Mouse (Mus musculus) megakaryocyte-erythroid progenitor cell, adult 5 weeks (primary cell): ENCODE measurements around the gene Gm4567. TPM values are rescaled to one million over a fixed set of nuclear protein-coding genes. Genes with fewer than 3 reads are reported as not detected.

ENCODE experiments used
- polyA plus RNA-seq: library from polyadenylated mRNA; stranded (reverse); fragments of >175 nt; gene quantifications from 2 replicates; pipeline ENCODE4 v1.2.3, GENCODE M21; 2012

Gm4567 gene
- polyA plus RNA-seq: not detected in 2 replicates

DNA sequence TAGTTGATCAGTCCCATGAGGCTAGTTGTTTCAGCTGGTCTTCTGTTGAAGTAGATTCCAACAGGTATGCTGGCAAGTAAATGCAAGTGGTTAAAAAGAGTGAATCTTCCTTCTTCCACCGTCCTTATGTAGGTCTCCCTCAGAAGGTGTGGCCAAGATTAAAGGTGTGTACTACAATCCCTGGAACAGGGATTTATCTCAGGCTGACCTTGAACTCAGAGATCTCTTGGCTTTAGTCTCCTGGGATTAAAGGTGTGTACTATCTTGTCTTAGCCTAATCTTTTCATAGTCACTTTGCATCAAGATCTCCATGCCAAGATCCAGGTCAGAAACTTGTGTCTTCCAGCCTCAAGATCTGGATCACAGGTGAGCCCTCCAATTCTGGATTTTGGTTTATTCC is at the start of gene Gm4567:
TSS of gene Gm4567 (minus strand) at position 101 of the 400 bp plus-strand sequence.

DNA sequence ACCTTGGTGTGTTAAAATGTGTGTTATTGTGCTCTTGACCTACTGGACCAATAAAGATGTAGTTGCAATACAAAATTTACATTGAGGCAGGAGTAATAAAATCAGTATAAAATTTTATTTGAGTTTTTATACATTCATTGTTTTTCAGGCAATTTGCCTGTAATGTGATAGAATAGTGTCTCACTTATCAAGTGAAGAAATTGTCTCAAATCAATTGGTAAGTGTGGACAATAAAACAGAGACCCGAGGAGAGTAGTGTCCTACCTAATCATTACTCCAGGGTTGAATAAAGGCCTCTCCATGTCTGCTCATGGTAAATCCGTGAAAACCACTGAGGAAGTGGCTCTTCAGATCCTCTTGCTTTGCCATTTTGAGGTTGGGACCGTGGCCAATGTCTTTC is 41.9 kb upstream of the Gm4567 start, which contains the start of gene Vmn1r157:
TSS of gene Vmn1r157 (plus strand) at position 301 of the 400 bp plus-strand sequence.

DNA sequence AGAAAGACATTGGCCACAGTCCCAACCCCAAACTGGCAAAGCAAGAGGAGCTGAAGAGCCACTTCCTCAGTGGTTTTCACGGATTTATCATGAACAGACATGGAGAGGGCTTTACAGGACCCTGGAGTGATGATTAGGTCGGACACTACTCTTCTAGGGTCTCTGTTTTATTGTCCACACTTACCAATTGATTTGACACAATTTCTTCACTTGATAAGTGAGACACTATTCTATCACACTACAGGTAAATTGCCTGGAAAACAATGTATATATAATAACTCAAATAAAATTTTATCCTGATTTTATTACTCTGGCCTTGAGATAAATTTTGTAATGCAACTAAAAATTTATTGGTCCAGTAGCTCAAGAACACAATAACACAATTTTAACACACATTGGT is 27.3 kb downstream of the Gm4567 start, which contains the start of gene Gm8693:
TSS of gene Gm8693 (minus strand) at position 101 of the 400 bp plus-strand sequence.

Other genes starting within 250 kb of the Gm4567 start
- not detected in 2 replicates for gene Vmn1r151, start 220.0 kb downstream of the Gm4567 start, polyA plus RNA-seq
- gene Vmn1r152, start 196.7 kb downstream of the Gm4567 start, polyA plus RNA-seq: not detected in 2 replicates
- gene Gm8677, start 184.8 kb downstream of the Gm4567 start, polyA plus RNA-seq: not detected in 2 replicates
- gene Gm4201, start 154.4 kb downstream of the Gm4567 start, polyA plus RNA-seq: not detected in 2 replicates
- not detected in 2 replicates for gene Gm4565, start 131.6 kb downstream of the Gm4567 start, polyA plus RNA-seq
- gene Vmn1r155, start 61.7 kb downstream of the Gm4567 start, polyA plus RNA-seq: not detected in 2 replicates
- gene Gm8693, start 27.4 kb downstream of the Gm4567 start, polyA plus RNA-seq: not detected in 2 replicates
- not detected in 2 replicates for gene Vmn1r157, start 42.0 kb upstream of the Gm4567 start, polyA plus RNA-seq
- not detected in 2 replicates for gene Vmn1r158, start 71.1 kb upstream of the Gm4567 start, polyA plus RNA-seq
- gene Vmn1r159, start 123.9 kb upstream of the Gm4567 start, polyA plus RNA-seq: not detected in 2 replicates
- gene Vmn1r160, start 151.5 kb upstream of the Gm4567 start, polyA plus RNA-seq: not detected in 2 replicates